Mouse (Mus musculus) left cerebral cortex, adult 2 months (tissue): ENCODE measurements around the gene Tlk1. TPM values are rescaled to one million over a fixed set of nuclear protein-coding genes. Genes with fewer than 3 reads are reported as not detected.
A peak's percentile ranks its signal among the peaks of the same experiment; 100 is the strongest.

Experiments used
- DNase-seq, 2 experiments: peaks; one replicate each; pipeline ENCODE4 v3.0.0; 2021 to 2022; ENCODE audit warnings: low spot score in 2 of 2, mixed read lengths in 1 of 2; ENCODE audit errors: extremely low spot score in 1 of 2
- H3K27ac ChIP-seq: fragments of 200-600 bp; 2 replicates; pipeline ENCODE4 v1.8.1; 2022
- H3K4me3 ChIP-seq: fragments of 200-600 bp; 2 replicates; pipeline ENCODE4 v1.8.1; 2022
- CTCF ChIP-seq: fragments of 200-600 bp; IDR thresholded peaks from 2 replicates; pipeline ENCODE4 v1.8.1; 2022; ENCODE audit warnings: antibody characterized with exemption, mild to moderate bottlenecking, moderate library complexity
- intact Hi-C: fragments of 180-260 bp; cut with DNase I; formaldehyde crosslinking; loops from one replicate; pipeline ENCODE4 v1.15.1; 2025
- total RNA-seq, 2 experiments: library from RNA; stranded (reverse); gene quantifications; 2 replicates each; pipeline ENCODE4 v1.2.3; 2021

Tlk1 gene
- total RNA-seq, 2 experiments from 2014 or later, result 81.1 to 83.4 TPM

- intact Hi-C loops, result no loop called here
- no peak overlapping the region for H3K27ac ChIP-seq
- H3K4me3 ChIP-seq, result no peak overlapping the region
- TF ChIP-seq CTCF, result no peak
- DNase-seq, result no peak
Observed at GRCm38 (mm10) chr2:70830683-70831082, 5.2 kb upstream of the Tlk1 start.

GRCm38 (mm10) chr2:70829946-70830610, 4.5 kb upstream of the Tlk1 start:
- intact Hi-C loops, result loop anchor here (5.0 kb wide), 1 partner anchor 57 kb away; no protein-coding TSS in a partner anchor
- Histone ChIP-seq H3K4me3 (no peak overlapping the region), H3K27ac (no peak overlapping the region)
- TF ChIP-seq CTCF, result no peak
- DNase-seq, result no peak

- intact Hi-C loops, result loop anchor here (5.0 kb wide), 1 partner anchor 60 kb away; no protein-coding TSS in a partner anchor
- Histone ChIP-seq H3K4me3 (no peak overlapping the region), H3K27ac (no peak overlapping the region)
- DNase-seq, result no peak
- TF ChIP-seq CTCF, result no peak
Observed at GRCm38 (mm10) chr2:70827780-70828179, 2.3 kb upstream of the Tlk1 start.

GRCm38 (mm10) chr2:70826436-70827230, 1.1 kb upstream of the Tlk1 start:
- no peak for DNase-seq
- H3K27ac ChIP-seq, result peak overlapping the region; percentile 50; the same call in 1 of the 2 replicates
- TF ChIP-seq CTCF, result no peak
- intact Hi-C loops, result loop anchor here (5.0 kb wide), 1 partner anchor 61 kb away; no protein-coding TSS in a partner anchor
- no peak overlapping the region; the same call in 1 of the 2 replicates for H3K4me3 ChIP-seq

GRCm38 (mm10) chr2:70824838-70825370, 624 bp downstream of the Tlk1 start:
- intact Hi-C loops, result loop anchor here (1.0 to 5.0 kb wide), 5 partner anchors 28 to 214 kb away; no protein-coding TSS in a partner anchor
- TF ChIP-seq CTCF, result no peak
- Histone ChIP-seq H3K4me3 (peak overlapping the region; percentile 76), H3K27ac (peak overlapping the region; percentile 87)
- DNase-seq, result peak; percentile 44 to 71

GRCm38 (mm10) chr2:70823926-70824800, 1.4 kb downstream of the Tlk1 start:
- Histone ChIP-seq H3K4me3 (peak overlapping the region; percentile 76), H3K27ac (peak overlapping the region; percentile 87)
- peak in 1 of 2 experiments; percentile 23 for DNase-seq
- peak; percentile 56 for TF ChIP-seq CTCF
- intact Hi-C loops, result loop anchor here (1.0 to 2.0 kb wide), 4 partner anchors 29 to 215 kb away; no protein-coding TSS in a partner anchor

GRCm38 (mm10) chr2:70823434-70823833, 2.1 kb downstream of the Tlk1 start:
- H3K27ac ChIP-seq, result no peak overlapping the region
- peak overlapping the region; percentile 76 for H3K4me3 ChIP-seq
- no peak for TF ChIP-seq CTCF
- DNase-seq, result no peak
- intact Hi-C loops, result no loop called here

- TF ChIP-seq CTCF, result no peak
Observed at GRCm38 (mm10) chr2:70816939-70817338, 8.6 kb downstream of the Tlk1 start.

GRCm38 (mm10) chr2:70816016-70816415, 9.5 kb downstream of the Tlk1 start:
- no peak for TF ChIP-seq CTCF
- no peak for DNase-seq
- Histone ChIP-seq H3K27ac (no peak overlapping the region), H3K4me3 (no peak overlapping the region)
- intact Hi-C loops, result no loop called here

More at GRCm38 (mm10) chr2:70816939-70817338, 8.6 kb downstream of the Tlk1 start:
- intact Hi-C loops, result no loop called here
- H3K4me3 ChIP-seq, result no peak overlapping the region
- no peak for DNase-seq
- H3K27ac ChIP-seq, result no peak overlapping the region

GRCm38 (mm10) chr2:70813608-70814007, 11.9 kb downstream of the Tlk1 start:
- no peak overlapping the region for H3K4me3 ChIP-seq
- intact Hi-C loops, result no loop called here
- no peak for DNase-seq
- no peak overlapping the region for H3K27ac ChIP-seq
- TF ChIP-seq CTCF, result no peak

GRCm38 (mm10) chr2:70811476-70811875, 14.1 kb downstream of the Tlk1 start:
- Histone ChIP-seq H3K27ac (no peak overlapping the region), H3K4me3 (no peak overlapping the region)
- intact Hi-C loops, result no loop called here
- TF ChIP-seq CTCF, result no peak
- no peak for DNase-seq
